13 mouse cellular contexts compared by ENCODE assay signal in the genomic region with DNA sequence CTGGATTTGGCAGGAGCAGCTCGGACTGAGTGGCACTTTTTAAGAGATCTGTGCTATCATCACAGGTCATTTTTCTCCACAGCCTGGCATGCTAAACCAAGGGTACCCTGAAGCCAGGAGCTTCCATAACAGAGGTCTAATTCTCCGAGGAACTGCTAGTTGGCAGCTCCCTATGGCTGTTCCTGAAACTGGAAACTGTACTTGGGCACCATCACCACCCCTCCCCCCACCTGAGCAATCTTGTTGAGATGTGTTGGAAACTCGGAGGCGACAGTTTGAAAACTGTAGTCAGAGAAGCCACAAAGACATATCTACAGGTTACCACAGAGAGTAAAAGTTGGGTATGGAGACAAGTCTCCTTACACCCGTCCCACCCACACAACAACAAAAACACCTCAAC.
DNase-seq lines count a peak whose midpoint lies in the region; ATAC-seq and TF ChIP-seq lines count a peak whose summit lies in the region.
"Had no signal": no experiment of that assay in that cellular context is flagged by ENCODE, and none has a peak within 500 bp of the region (broad histone marks: within the 10 kb centered on the region; RNA-seq: fewer than 3 reads in every experiment).

No protein-coding gene starts in this region.

- H3K9ac ChIP-seq in limb, embryonic 13.5 days = no peak overlapping the region

- 78% methylated on average over 5 of the region's 5 CpGs for WGBS in limb, embryonic 13.5 days
- 67% methylated on average over 5 of the region's 5 CpGs for WGBS in limb, embryonic 10.5 days

- no peak for ATAC-seq in limb, embryonic 13.5 days (ENCODE audit: low FRiP score, low read depth)

- DNase-seq in gastrocnemius, adult 2 months = peak; percentile 32
- no peak for DNase-seq in gastrocnemius, postnatal 36 days
- DNase-seq in limb, embryonic 10.5 days (ENCODE audit: low spot score) = no peak
- DNase-seq in brain, adult 2 months (ENCODE audit: low read depth, low spot score) = peak; percentile 26
- peak; percentile 56 for DNase-seq in thymus, postnatal 14 days
- DNase-seq in lung, postnatal 14 days = no peak
- no peak for DNase-seq in cerebellum, postnatal 4 days (ENCODE audit: low spot score in 2 of 2)
- DNase-seq: adrenal gland, postnatal 10 days; cerebellum, adult 9-11 months; kidney, postnatal 10 days; lung, adult 18-20 months; midbrain, embryonic 14.5 days had no signal

- no peaks in the 10 kb centered on the region for H3K27me3 ChIP-seq in limb, embryonic 13.5 days
- no peaks in the 10 kb centered on the region for H3K27me3 ChIP-seq in limb, embryonic 10.5 days (ENCODE audit: low read depth, poor library complexity, severe bottlenecking)

- no peak overlapping the region for H3K4me3 ChIP-seq in gastrocnemius, adult 2 months
- no peak overlapping the region for H3K4me3 ChIP-seq in limb, embryonic 13.5 days
- no peak overlapping the region for H3K4me3 ChIP-seq in limb, embryonic 10.5 days

- intact Hi-C loops in gastrocnemius, adult 2 months (cut with DNase I) = loop anchor here (5.0 kb wide), 1 partner anchor 75 kb away; a partner anchor contains a TSS
- intact Hi-C loops in gastrocnemius, postnatal 36 days (cut with DNase I) = no loop called here

- no peaks in the 10 kb centered on the region for H3K4me1 ChIP-seq in limb, embryonic 13.5 days
- no peaks in the 10 kb centered on the region for H3K4me1 ChIP-seq in limb, embryonic 10.5 days

- no peaks in the 10 kb centered on the region for H3K36me3 ChIP-seq in limb, embryonic 13.5 days
- no peaks in the 10 kb centered on the region for H3K36me3 ChIP-seq in limb, embryonic 10.5 days

- peak overlapping the region; percentile 76 for H3K27ac ChIP-seq in gastrocnemius, adult 2 months
- no peak overlapping the region for H3K27ac ChIP-seq in limb, embryonic 13.5 days
- no peak overlapping the region for H3K27ac ChIP-seq in limb, embryonic 10.5 days

- no peak for TF ChIP-seq CTCF in gastrocnemius, adult 2 months (IDR thresholded peaks at IDR 0.05)

- H3K9me3 ChIP-seq in limb, embryonic 13.5 days = no peaks in the 10 kb centered on the region
- no peaks in the 10 kb centered on the region for H3K9me3 ChIP-seq in limb, embryonic 10.5 days (replicated peaks)

- H3K4me2 ChIP-seq in limb, embryonic 13.5 days (replicated peaks) = 0 out of 2 replicates have a peak overlapping the region, but pooled peaks have one; percentile 22

Comparison
In these comparisons a context has a peak if more than half of its experiments do, and no peak if none do; other contexts are left out.
1. DNase-seq: peak in gastrocnemius, adult 2 months (single experiment), brain, adult 2 months (single experiment) and thymus, postnatal 14 days (single experiment); none in gastrocnemius, postnatal 36 days (0 of 2), limb, embryonic 10.5 days (single experiment), lung, postnatal 14 days (single experiment) and cerebellum, postnatal 4 days (0 of 2).